Mouse (Mus musculus) megakaryocyte, embryonic 14.5 days (primary cell): ENCODE data around the gene Gnb3. TPM values are rescaled to one million over a fixed set of nuclear protein-coding genes. Genes with fewer than 3 reads are reported as not detected.

Experiments
- H3K27me3 ChIP-seq: replicated peaks from 2 replicates; pipeline ENCODE3; 2012; ENCODE audit warnings: inconsistent platforms
- H3K36me3 ChIP-seq: replicated peaks from 2 replicates; pipeline ENCODE3; 2012; ENCODE audit warnings: low read length, inconsistent platforms, mixed read lengths
- H3K4me1 ChIP-seq: 2 replicates; pipeline ENCODE4 v1.6.1; 2012; ENCODE audit warnings: inconsistent platforms
- H3K4me3 ChIP-seq: replicated peaks from 2 replicates; pipeline ENCODE3; 2012; ENCODE audit warnings: moderate library complexity, mild to moderate bottlenecking, inconsistent platforms
- H3K9me3 ChIP-seq: 2 replicates; pipeline ENCODE4 v1.6.1; 2012; ENCODE audit warnings: inconsistent platforms
- FLI1 ChIP-seq: IDR thresholded peaks from 2 replicates; pipeline ENCODE4 v1.6.1; 2012; ENCODE audit warnings: low read length, inconsistent platforms, mixed read lengths
- GATA1 ChIP-seq: IDR thresholded peaks from 3 replicates; pipeline ENCODE4 v1.6.1; 2012; ENCODE audit warnings: mixed read lengths, low read length, inconsistent platforms, borderline replicate concordance
- polyA plus RNA-seq: library from polyadenylated mRNA; stranded (reverse); fragments of >175 nt; gene quantifications from 2 replicates; pipeline ENCODE4 v1.2.3, GENCODE M21; 2012; ENCODE audit warnings: low replicate concordance; ENCODE audit not compliant: insufficient read depth

Gene Gnb3
- not detected in 2 replicates for polyA plus RNA-seq

GRCm38 (mm10) chr6:124840241-124841167 lies at the start of gene Gnb3:
Gene Gnb3, minus strand, starts transcription at chr6:124840275.
- Histone ChIP-seq H3K27me3 (peaks cover 49% of the 10 kb centered on the region), H3K36me3 (peaks cover 5% of the 10 kb centered on the region), H3K4me3 (no peak within 1 kb of the TSS), H3K9me3 (no peaks in the 10 kb centered on the region), H3K4me1 (peaks cover 36% of the 10 kb centered on the region; the same call in 1 of the 2 replicates)
- TF ChIP-seq FLI1 (no peak), GATA1 (no peak)

- Histone ChIP-seq H3K9me3 (peaks cover 8% of the 10 kb centered on the region), H3K36me3 (no peaks in the 10 kb centered on the region), H3K27me3 (peaks cover 49% of the 10 kb centered on the region), H3K4me1 (peaks cover 18% of the 10 kb centered on the region), H3K4me3 (no peak overlapping the region)
- TF ChIP-seq FLI1: no peak
- no peak for TF ChIP-seq GATA1
Measured at GRCm38 (mm10) chr6:124888555-124889125, 48.6 kb upstream of the Gnb3 start.

- no peak within 1 kb of the TSS for H3K4me3 ChIP-seq
- peaks cover 52% of the 10 kb centered on the region for H3K27me3 ChIP-seq
- no peaks in the 10 kb centered on the region for H3K36me3 ChIP-seq
- TF ChIP-seq FLI1 (no peak), GATA1 (no peak)
- peaks cover 8% of the 10 kb centered on the region for H3K9me3 ChIP-seq
- peaks cover 17% of the 10 kb centered on the region for H3K4me1 ChIP-seq
Measured at GRCm38 (mm10) chr6:124887986-124888385, 47.9 kb upstream of the Gnb3 start, which contains the start of gene Cd4. Gene Cd4, minus strand, starts transcription at chr6:124888221.

GRCm38 (mm10) chr6:124885956-124886381 lies 45.9 kb upstream of the Gnb3 start:
- peaks cover 54% of the 10 kb centered on the region for H3K27me3 ChIP-seq

GRCm38 (mm10) chr6:124884714-124885500 lies 44.8 kb upstream of the Gnb3 start:
- H3K4me3 ChIP-seq: no peak overlapping the region
- H3K4me1 ChIP-seq: peaks cover 21% of the 10 kb centered on the region
- no peaks in the 10 kb centered on the region for H3K36me3 ChIP-seq
- TF ChIP-seq GATA1: no peak
- no peak for TF ChIP-seq FLI1
- H3K9me3 ChIP-seq: peaks cover 8% of the 10 kb centered on the region
- H3K27me3 ChIP-seq: peaks cover 56% of the 10 kb centered on the region

More at GRCm38 (mm10) chr6:124885956-124886381, 45.9 kb upstream of the Gnb3 start:
- Histone ChIP-seq H3K9me3 (peaks cover 8% of the 10 kb centered on the region), H3K36me3 (no peaks in the 10 kb centered on the region), H3K4me1 (peaks cover 21% of the 10 kb centered on the region), H3K4me3 (no peak overlapping the region)
- no peak for TF ChIP-seq FLI1
- no peak for TF ChIP-seq GATA1

- no peaks in the 10 kb centered on the region for H3K36me3 ChIP-seq
- TF ChIP-seq FLI1 (no peak), GATA1 (no peak)
- peaks cover 57% of the 10 kb centered on the region for H3K27me3 ChIP-seq
- no peak overlapping the region for H3K4me3 ChIP-seq
- peaks cover 21% of the 10 kb centered on the region for H3K4me1 ChIP-seq
- H3K9me3 ChIP-seq: no peaks in the 10 kb centered on the region
Measured at GRCm38 (mm10) chr6:124883351-124883750, 43.3 kb upstream of the Gnb3 start.

- Histone ChIP-seq H3K36me3 (no peaks in the 10 kb centered on the region), H3K4me3 (peak overlapping the region; percentile 38), H3K9me3 (no peaks in the 10 kb centered on the region), H3K4me1 (peaks cover 21% of the 10 kb centered on the region), H3K27me3 (peaks cover 52% of the 10 kb centered on the region)
- TF ChIP-seq FLI1: no peak
Measured at GRCm38 (mm10) chr6:124881821-124882220, 41.7 kb upstream of the Gnb3 start.

GRCm38 (mm10) chr6:124879390-124879789 lies 39.3 kb upstream of the Gnb3 start:
- TF ChIP-seq FLI1: no peak
- no peak for TF ChIP-seq GATA1
- Histone ChIP-seq H3K4me1 (peaks cover 21% of the 10 kb centered on the region), H3K27me3 (peaks cover 49% of the 10 kb centered on the region), H3K4me3 (no peak overlapping the region), H3K9me3 (no peaks in the 10 kb centered on the region), H3K36me3 (no peaks in the 10 kb centered on the region)

- TF ChIP-seq FLI1: no peak
- no peak for TF ChIP-seq GATA1
- H3K4me1 ChIP-seq: peaks cover 25% of the 10 kb centered on the region
- H3K36me3 ChIP-seq: no peaks in the 10 kb centered on the region
- peaks cover 7% of the 10 kb centered on the region for H3K9me3 ChIP-seq
- peaks cover 59% of the 10 kb centered on the region for H3K27me3 ChIP-seq
- H3K4me3 ChIP-seq: no peak overlapping the region
Measured at GRCm38 (mm10) chr6:124874348-124874747, 34.3 kb upstream of the Gnb3 start.
